Mouse (Mus musculus) ovary, postnatal 36 days (tissue): Measurements from ENCODE around the gene Plac8.
A peak's percentile ranks its signal among the peaks of the same experiment; 100 is the strongest.

Source experiments
- DNase-seq: peaks from one replicate; pipeline ENCODE4 v3.0.0; 2022; ENCODE audit warnings: low spot score, mixed read lengths

Gene Plac8

DNA sequence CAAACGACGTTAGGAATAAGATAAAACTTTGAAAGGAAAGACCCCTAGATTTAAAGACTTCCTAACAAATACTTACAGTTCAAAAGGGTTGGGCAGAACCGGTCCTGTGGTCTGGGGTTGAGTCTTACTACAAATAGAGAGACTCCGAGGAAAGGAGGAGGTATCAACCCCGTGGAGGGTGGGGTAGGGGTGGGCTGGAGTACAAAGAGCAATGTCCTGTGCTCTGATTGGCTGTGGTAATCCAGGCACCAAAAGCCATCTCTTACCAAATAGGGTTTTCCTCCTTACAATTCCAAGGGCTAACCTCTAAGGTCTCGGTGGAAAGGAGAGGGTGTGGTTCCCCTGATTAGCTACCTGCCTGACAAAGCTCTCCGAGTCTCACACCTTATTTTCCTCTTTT, at the start of gene Plac8:
Gene Plac8, minus strand, starts transcription at position 177 of the 400 bp plus-strand sequence.
- DNase-seq = no peak

- DNase-seq = no peak
These were observed 48.9 kb upstream of the Plac8 start for GRCm38 (mm10) chr5:100620952-100621351.

- DNase-seq = no peak
These were observed 47.7 kb upstream of the Plac8 start for GRCm38 (mm10) chr5:100619586-100620275.

DNA sequence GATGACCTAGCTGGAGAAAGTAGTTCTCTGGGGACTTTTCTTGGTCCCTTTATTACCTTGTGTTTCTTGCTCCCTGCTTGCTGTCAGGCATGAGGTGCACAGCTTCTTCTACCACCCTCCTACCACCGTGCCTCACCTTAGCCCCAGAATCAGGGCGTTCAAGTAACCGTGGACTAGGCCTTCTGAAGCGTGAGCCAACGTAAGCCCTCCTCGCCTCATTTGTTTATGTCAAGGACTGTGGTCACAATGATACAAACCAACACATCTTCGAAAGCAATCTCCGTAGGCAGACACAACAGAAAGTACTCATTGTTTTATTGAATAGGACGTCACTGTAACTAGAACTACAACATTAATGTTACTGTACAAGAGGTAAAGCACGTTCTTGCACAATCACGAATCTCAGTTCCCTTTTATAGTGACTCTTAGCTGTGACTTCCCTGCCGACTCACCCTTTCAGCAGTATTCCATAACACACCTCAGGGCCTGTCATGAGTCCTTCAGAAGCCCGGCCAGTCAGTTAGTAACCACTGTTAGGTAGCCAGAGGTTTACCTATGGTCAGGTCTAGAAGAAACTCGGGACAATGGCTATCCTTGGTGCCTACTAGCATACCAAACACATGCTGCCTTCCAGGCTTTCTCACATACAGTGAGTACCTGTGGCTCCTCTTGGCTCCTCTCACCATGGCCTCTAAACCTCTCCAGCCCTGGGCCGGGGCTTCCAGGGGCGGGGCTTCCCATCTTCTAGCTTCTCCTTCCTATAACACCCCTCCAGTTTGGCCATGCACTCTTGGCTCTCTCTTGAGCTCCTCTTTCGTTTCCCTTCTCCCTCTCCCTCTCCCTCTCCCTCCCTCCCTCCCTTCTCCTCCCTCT, 42.1 kb upstream of the Plac8 start:
- DNase-seq = no peak

DNA sequence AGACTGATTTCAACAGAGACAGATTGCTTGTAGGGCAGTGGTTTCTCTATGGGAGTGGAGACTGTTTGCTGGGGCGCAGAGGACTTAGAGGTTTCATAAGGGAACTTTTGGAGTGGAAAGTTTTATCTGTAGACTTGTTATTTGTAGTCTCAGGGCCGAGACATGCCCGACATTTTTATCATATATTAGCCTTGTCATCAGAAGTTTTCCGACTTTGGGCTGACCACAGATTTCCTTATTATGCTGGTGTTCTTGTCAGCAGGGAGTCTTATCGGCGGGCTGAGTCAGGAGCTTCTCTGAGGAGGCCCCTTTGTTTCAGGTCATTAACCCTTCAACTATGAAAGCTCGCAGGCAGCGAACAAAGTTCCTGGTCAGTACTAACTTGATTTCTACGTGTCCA, 35.8 kb upstream of the Plac8 start:
- no peak for DNase-seq

- no peak for DNase-seq
These were observed 35.2 kb upstream of the Plac8 start for GRCm38 (mm10) chr5:100607090-100607762.

- no peak for DNase-seq
These were observed 33.8 kb upstream of the Plac8 start for GRCm38 (mm10) chr5:100605828-100606229.

DNA sequence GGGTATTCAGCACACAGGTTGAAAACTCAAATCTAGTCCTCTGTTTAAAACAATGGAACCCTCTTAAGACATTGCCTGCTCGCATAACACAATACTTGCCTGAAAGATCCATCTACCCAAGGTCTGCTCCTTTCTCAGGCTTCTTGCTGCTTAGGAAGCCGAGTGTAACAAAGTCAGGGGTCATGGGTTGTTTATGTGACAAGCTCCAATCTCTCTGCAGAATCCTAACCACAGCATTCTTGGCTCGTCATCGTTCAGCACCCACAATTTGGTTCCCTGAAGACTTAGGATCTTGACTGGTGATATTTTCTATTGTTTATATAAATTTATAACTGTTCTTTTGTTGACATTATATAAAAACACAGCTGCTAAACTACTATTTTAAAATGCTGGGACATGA, 32.0 kb upstream of the Plac8 start:
- no peak for DNase-seq

GRCm38 (mm10) chr5:100601864-100602263, 29.8 kb upstream of the Plac8 start:
- DNase-seq = no peak

DNA sequence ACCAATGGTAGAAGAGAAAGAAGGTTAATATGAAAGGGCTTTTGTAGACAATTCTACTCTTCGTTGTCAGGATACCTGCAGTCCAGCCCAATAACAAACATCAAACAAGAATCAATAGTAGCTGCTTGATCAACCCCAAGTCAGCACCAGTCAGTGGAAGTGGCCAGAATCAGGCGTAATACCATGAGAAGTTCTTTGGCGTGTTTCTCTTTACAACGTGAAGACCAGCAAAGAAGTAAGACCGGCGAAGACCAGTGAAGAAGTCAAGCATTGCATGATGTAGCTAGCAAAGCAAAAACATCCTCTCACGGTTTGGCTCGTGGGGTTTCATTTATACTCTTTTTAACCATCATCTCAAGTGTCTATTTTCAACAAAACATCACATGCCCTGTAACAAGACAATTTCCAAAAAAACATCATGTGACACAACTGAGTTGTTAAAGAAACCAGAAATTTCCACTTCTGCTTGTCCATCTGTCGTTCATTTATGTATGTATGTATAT, 27.0 kb upstream of the Plac8 start:
- no peak for DNase-seq

DNA sequence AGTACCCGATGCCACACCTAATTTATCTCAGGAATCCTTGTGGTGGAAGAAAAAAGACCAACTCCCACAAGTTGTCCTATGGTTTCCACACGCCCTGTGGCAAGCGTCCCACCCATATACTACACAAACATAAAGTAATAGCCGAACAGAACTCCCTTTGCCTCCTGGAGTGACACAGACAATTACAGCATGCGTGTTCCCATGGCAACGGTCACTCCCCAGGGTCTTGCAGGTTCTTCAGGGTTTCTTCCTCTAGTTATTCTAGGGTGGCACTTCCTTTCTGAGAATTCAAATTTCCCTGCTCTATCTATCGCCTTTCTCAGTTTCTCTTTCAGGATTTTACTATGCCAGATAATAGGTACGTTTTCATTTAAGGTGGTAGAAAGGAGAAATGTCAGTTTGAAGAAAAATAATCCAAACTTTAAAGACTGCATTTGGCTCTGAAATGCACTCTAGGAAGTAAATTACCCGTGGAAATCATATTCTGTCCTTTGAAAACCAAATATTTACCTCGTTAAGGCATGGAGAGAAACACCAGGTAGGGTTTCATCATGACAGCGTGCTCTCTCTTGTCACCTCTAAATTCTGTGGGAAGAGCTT, 25.9 kb upstream of the Plac8 start:
- peak; percentile 10 for DNase-seq

- no peak for DNase-seq
These were observed 24.0 kb upstream of the Plac8 start for GRCm38 (mm10) chr5:100595999-100596398.

GRCm38 (mm10) chr5:100594803-100595467, 22.9 kb upstream of the Plac8 start:
- DNase-seq = no peak

GRCm38 (mm10) chr5:100590505-100590904, 18.5 kb upstream of the Plac8 start:
- no peak for DNase-seq

GRCm38 (mm10) chr5:100587626-100588025, 15.6 kb upstream of the Plac8 start:
- no peak for DNase-seq

GRCm38 (mm10) chr5:100587136-100587535, 15.1 kb upstream of the Plac8 start:
- no peak for DNase-seq

DNA sequence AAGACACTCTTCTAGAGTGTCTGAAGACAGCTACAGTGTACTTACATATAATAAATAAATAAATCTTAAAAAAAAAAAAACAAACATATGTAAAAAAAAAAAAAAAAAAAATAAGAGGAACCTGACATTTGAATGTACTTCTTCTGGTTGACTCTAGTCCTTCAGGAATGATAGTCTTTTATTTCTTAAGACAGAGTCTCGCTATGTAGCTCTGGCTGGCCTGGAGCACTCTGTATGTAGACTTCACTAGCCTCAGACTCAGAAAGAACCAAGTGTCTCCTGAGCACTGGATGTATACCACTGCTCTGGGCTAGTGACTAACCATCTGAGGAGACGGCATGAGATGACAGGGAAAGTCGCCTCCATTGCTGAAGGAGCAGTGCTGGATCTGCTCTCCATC, 13.6 kb upstream of the Plac8 start:
- DNase-seq = no peak

- no peak for DNase-seq
These were observed 13.2 kb upstream of the Plac8 start for GRCm38 (mm10) chr5:100585206-100585644.

GRCm38 (mm10) chr5:100583066-100583465, 11.0 kb upstream of the Plac8 start:
- no peak for DNase-seq

DNA sequence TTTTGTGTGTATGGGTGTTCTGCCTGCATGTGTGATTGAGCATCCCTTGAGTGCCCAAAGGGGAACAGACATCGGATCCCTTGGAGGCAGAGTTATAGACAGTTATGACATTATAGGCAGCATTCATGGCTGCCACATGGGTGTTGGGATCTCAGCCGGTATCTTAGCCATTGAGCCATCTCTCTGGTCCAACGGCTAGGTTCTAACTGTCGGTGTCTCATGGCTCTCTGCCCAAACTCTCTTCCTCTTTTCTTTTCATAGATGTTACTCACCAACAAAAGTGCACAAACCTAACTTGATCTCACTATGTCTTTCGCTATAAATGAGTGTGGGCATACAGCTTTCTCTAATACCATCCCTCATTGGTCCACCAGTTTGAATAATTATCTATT, 10.4 kb upstream of the Plac8 start:
- DNase-seq = no peak

- no peak for DNase-seq
These were observed 9.8 kb upstream of the Plac8 start for GRCm38 (mm10) chr5:100581622-100582434.
